Mouse (Mus musculus) B cell, adult 67 days (primary cell): ENCODE results near the gene Dph7. TPM values are rescaled to one million over a fixed set of nuclear protein-coding genes. Genes with fewer than 3 reads are reported as not detected.

ENCODE experiments used
- total RNA-seq, 2 experiments: library from RNA; stranded (reverse); gene quantifications; 4 replicates each; pipeline ENCODE4 v1.2.4; 2023

The Dph7 gene
- 10 to 100 TPM; 14.8 to 20.9 TPM for total RNA-seq

GRCm38 (mm10) chr2:24962304-24963000 lies at the start of gene Dph7:
Gene Dph7 (plus strand): TSS chr2:24962400.

GRCm38 (mm10) chr2:24918930-24919838 lies 43.0 kb upstream of the Dph7 start, which contains the start of gene Ehmt1:
Gene Ehmt1 (minus strand): TSS chr2:24919614.

DNA sequence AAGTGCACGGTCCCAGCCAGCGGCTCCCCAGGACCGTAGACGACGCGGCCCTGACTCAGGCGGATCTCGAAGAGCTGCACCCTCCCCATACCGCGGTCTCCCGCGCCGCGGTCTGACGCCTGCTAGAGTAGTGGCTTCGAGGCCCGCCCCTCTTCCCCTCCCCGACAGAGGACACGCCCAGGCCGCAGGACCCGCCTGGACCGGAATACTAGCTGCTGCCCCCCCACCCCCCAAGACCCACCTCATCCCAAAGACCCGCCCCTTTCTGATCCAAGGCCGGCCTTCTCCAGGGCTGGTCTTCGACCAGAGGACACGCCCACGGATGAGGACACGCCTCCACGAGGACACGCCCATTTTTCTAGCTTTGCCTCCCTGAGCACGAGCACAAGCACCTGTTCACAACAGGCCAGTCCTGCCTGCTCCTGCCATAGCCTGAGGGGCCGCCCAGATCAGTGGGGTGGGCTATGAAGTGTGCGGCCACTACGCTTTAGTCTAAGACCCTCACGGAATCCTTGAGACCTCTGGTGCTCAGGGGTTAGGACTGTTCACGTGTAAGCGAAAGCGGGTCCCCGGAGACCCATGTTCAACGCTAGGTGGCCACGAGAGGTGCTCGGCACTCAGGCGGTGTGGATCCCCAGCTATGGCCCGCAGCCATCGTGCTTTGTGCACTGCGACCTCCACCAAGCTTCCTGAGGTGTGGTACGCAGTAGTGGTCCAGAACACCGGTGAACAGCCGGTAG lies 27.0 kb upstream of the Dph7 start, which contains the start of gene Arrdc1:
Gene Arrdc1 (minus strand): TSS at position 196 of the 740 bp plus-strand sequence.

DNA sequence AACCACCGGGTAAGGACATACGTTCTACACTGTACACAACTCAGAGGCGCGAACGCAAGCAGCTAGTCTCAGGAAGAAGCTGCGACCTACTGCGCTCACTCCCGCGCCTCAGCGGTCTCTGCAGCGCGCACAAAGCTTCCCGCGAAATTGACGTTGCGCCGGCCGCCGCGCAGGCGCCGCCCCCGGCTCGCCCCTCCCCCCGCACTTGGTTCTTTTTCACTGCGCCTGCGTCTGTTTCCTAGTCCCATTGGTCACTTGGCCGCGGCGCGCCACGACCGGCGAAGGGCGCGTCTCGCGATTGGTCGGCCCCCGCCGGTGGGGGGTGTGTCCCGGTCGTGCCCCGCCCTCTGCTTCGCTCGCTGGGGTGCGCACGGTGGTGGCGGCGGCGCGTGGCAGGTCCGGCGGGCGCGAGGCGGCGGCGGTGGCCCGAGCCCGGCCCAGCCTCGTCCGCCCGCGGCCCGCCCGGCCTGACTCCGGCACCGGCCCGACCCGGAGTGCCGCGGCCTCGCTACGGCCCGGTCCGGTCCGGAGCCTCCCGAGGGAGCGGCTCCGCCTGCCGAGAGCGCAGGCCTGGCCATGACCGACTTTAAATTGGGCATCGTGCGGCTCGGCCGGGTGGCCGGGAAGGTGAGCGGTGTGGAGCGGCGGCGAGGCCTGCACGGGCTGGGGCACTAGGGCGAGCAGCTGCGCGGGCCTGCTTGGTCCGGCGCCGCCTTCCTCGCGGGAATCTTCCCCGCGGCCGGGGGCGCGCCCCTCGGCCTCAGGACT lies 12.6 kb upstream of the Dph7 start, which contains the start of gene Zmynd19:
Gene Zmynd19 (plus strand): TSS at position 372 of the 768 bp plus-strand sequence.

GRCm38 (mm10) chr2:24974906-24975703 lies 12.9 kb downstream of the Dph7 start, which contains the start of gene Mrpl41:
Gene Mrpl41 (minus strand): TSS chr2:24975098.

DNA sequence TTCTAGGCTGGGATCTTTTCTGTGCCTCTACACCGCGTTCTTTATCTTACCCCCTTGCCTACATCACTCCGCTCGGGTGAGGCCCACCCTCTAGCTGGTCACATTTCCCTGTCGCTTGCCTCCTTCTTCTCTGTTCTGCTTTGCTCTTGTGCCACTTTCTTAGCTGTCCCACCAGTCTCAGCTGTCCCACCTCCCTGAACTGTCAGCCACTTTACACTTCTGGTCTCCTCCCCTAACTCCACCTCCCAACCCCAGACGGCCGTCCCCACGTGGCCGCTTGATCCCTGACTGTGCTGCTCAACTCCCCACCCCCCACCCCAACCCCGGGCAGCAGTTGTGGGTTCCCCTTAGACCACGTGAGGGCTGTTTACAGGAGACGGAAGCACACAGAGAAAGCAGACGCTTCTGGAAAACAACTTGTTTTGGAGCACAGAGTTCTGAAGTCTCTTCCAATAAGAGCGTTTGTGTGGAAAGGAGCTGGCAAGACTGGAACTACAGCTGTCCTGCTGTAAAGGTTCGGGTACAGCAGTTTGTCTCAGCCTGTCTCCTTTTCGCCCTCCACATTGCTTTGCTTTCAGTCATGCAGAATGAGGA lies 13.6 kb downstream of the Dph7 start, which contains the start of gene Pnpla7:
Gene Pnpla7 (plus strand): TSS at position 330 of the 594 bp plus-strand sequence.

Other genes starting within 250 kb of the Dph7 start
- under 1 TPM in 1 of 2 experiments, not detected in 1; 0.62 TPM for gene Cacna1b, start 199.2 kb upstream of the Dph7 start, total RNA-seq
- gene Ehmt1, start 42.8 kb upstream of the Dph7 start, total RNA-seq: 100 to 1,000 TPM; 120 to 122 TPM
- gene Arrdc1, start 27.1 kb upstream of the Dph7 start, total RNA-seq: 100 to 1,000 TPM; 152 to 161 TPM
- gene Zmynd19, start 12.6 kb upstream of the Dph7 start, total RNA-seq: 10 to 100 TPM; 17.5 to 19.8 TPM
- 10 to 100 TPM; 21.7 to 31.1 TPM for gene Mrpl41, start 12.7 kb downstream of the Dph7 start, total RNA-seq
- 100 to 1,000 TPM; 129 to 133 TPM for gene Pnpla7, start 13.6 kb downstream of the Dph7 start, total RNA-seq
- gene Nsmf, start 92.0 kb downstream of the Dph7 start, total RNA-seq: 10 to 100 TPM; 44.6 to 55.0 TPM
- not detected for gene Entpd8, start 117.9 kb downstream of the Dph7 start, total RNA-seq
- not detected for gene Noxa1, start 132.7 kb downstream of the Dph7 start, total RNA-seq
- gene Nrarp, start 218.4 kb downstream of the Dph7 start, total RNA-seq: 1 to 10 TPM; 3.7 to 4.2 TPM
- gene Tor4a, start 234.5 kb downstream of the Dph7 start, total RNA-seq: 10 to 100 TPM; 36.4 to 59.0 TPM
- 10 to 100 TPM; 96.3 to 98.1 TPM for gene Nelfb, start 249.1 kb downstream of the Dph7 start, total RNA-seq